Mouse (Mus musculus) MEL (cell line): Measurements from ENCODE around the gene Klf2. TPM values are rescaled to one million over a fixed set of nuclear protein-coding genes. Genes with fewer than 3 reads are reported as not detected.
A peak's percentile ranks its signal among the peaks of the same experiment; 100 is the strongest.

Source experiments
- DNase-seq: peaks from one replicate; pipeline ENCODE4 v3.0.0; 2011; ENCODE audit warnings: low read depth, low spot score
- H3K27ac ChIP-seq: 2 replicates; pipeline ENCODE4 v1.5.1; 2012; ENCODE audit warnings: low read depth, mild to moderate bottlenecking, control low read depth, low read length, moderate library complexity; ENCODE audit not compliant: control insufficient read depth
- H3K27me3 ChIP-seq, 2 experiments: fragments of 150-350 bp in 1 of 2; sonication (generic) in 1 of 2; 2 replicates each; pipeline ENCODE4 v1.6.1; 2012; ENCODE audit warnings: low read length in 2 of 2, mild to moderate bottlenecking in 2 of 2, improper control_type of control experiment in 1 of 2, moderate library complexity in 1 of 2; ENCODE audit not compliant: insufficient read depth in 2 of 2, control insufficient read depth in 1 of 2
- H3K36me3 ChIP-seq, 2 experiments: 2 replicates each; pipeline ENCODE4 v1.6.1; 2012 to 2014; ENCODE audit warnings: low read length in 2 of 2, improper control_type of control experiment in 1 of 2, inconsistent platforms in 1 of 2, mild to moderate bottlenecking in 1 of 2; ENCODE audit not compliant: insufficient read depth in 2 of 2, control insufficient read depth in 1 of 2
- H3K4me1 ChIP-seq, 2 experiments: fragments of 150-350 bp in 1 of 2; sonication (generic) in 1 of 2; 2 replicates each; pipeline ENCODE4 v1.6.1; 2012; ENCODE audit warnings: low read length in 2 of 2, improper control_type of control experiment in 1 of 2, mild to moderate bottlenecking in 1 of 2; ENCODE audit not compliant: insufficient read depth in 2 of 2, control insufficient read depth in 1 of 2
- H3K4me3 ChIP-seq, 2 experiments: fragments of 150-350 bp in 1 of 2; sonication (generic) in 1 of 2; 2 replicates each; pipeline ENCODE4 v1.5.1; 2012; ENCODE audit warnings: low read depth in 2 of 2, low read length in 2 of 2, mild to moderate bottlenecking in 2 of 2, moderate library complexity in 2 of 2, control low read depth in 1 of 2, improper control_type of control experiment in 1 of 2; ENCODE audit not compliant: control insufficient read depth in 1 of 2, insufficient read depth in 1 of 2
- H3K79me2 ChIP-seq: 2 replicates; pipeline ENCODE4 v1.6.1; 2012; ENCODE audit warnings: mild to moderate bottlenecking, low read length, moderate library complexity; ENCODE audit not compliant: control insufficient read depth, poor library complexity, insufficient read depth
- H3K9ac ChIP-seq: 2 replicates; pipeline ENCODE4 v1.6.1; 2012; ENCODE audit warnings: low read depth, mild to moderate bottlenecking, control low read depth, low read length, moderate library complexity; ENCODE audit not compliant: control insufficient read depth, poor library complexity, severe bottlenecking
- H3K9me3 ChIP-seq: fragments of 150-350 bp; sonication (generic); replicated peaks from 2 replicates; pipeline ENCODE4 v1.6.1; 2012; ENCODE audit warnings: mild to moderate bottlenecking, low read length, improper control_type of control experiment, moderate library complexity; ENCODE audit not compliant: insufficient read depth
- CTCF ChIP-seq, 3 experiments: IDR thresholded peaks in 2 of 3; conservative IDR thresholded peaks in 1 of 3; 2 replicates each; pipeline ENCODE4 v1.5.1; 2011 to 2012; ENCODE audit warnings: low read length in 3 of 3, low read depth in 2 of 3, mild to moderate bottlenecking in 2 of 3, improper control_type of control experiment in 1 of 3, inconsistent platforms in 1 of 3, mixed read lengths in 1 of 3, moderate library complexity in 1 of 3; ENCODE audit not compliant: control insufficient read depth in 1 of 3, insufficient read depth in 1 of 3, poor library complexity in 1 of 3, severe bottlenecking in 1 of 3
- EP300 ChIP-seq, 2 experiments: IDR thresholded peaks; 2 replicates each; pipeline ENCODE4 v1.6.1; 2011; ENCODE audit warnings: improper control_type of control experiment in 2 of 2, low read length in 2 of 2, low read depth in 1 of 2, mild to moderate bottlenecking in 1 of 2
- ETS1 ChIP-seq: IDR thresholded peaks from 2 replicates; pipeline ENCODE4 v1.6.1; 2012; ENCODE audit warnings: low read depth, mild to moderate bottlenecking, inconsistent platforms, low read length, improper control_type of control experiment, moderate library complexity
- KAT2A ChIP-seq: conservative IDR thresholded peaks from 2 replicates; pipeline ENCODE4 v1.6.1; 2012; ENCODE audit warnings: low read depth, low read length, improper control_type of control experiment, inconsistent platforms
- MAX ChIP-seq: IDR thresholded peaks from 2 replicates; pipeline ENCODE4 v1.6.1; 2011; ENCODE audit warnings: low read length, improper control_type of control experiment
- MAZ ChIP-seq: IDR thresholded peaks from 2 replicates; pipeline ENCODE4 v1.6.1; 2012; ENCODE audit warnings: low read depth, mild to moderate bottlenecking, inconsistent platforms, low read length, improper control_type of control experiment
- MYB ChIP-seq: IDR thresholded peaks from 2 replicates; pipeline ENCODE4 v1.6.1; 2011; ENCODE audit warnings: mild to moderate bottlenecking, low read depth, low read length, improper control_type of control experiment
- NRF1 ChIP-seq: IDR thresholded peaks from 2 replicates; pipeline ENCODE4 v1.6.1; 2014; ENCODE audit warnings: low read depth, mild to moderate bottlenecking, inconsistent platforms, low read length, improper control_type of control experiment, moderate library complexity; ENCODE audit not compliant: poor library complexity, insufficient read depth, severe bottlenecking
- RAD21 ChIP-seq: IDR thresholded peaks from 2 replicates; pipeline ENCODE4 v1.6.1; 2011; ENCODE audit warnings: mild to moderate bottlenecking, low read depth, low read length, improper control_type of control experiment
- TCF12 ChIP-seq: IDR thresholded peaks from 2 replicates; pipeline ENCODE4 v1.6.1; 2014; ENCODE audit warnings: low read depth, mild to moderate bottlenecking, inconsistent platforms, low read length, improper control_type of control experiment, moderate library complexity
- ZKSCAN1 ChIP-seq: IDR thresholded peaks from 2 replicates; pipeline ENCODE4 v1.6.1; 2012; ENCODE audit warnings: low read depth, mild to moderate bottlenecking, inconsistent platforms, low read length, improper control_type of control experiment, moderate library complexity
- ZMIZ1 ChIP-seq: IDR thresholded peaks from 2 replicates; pipeline ENCODE4 v1.6.1; 2012; ENCODE audit warnings: low read depth, mild to moderate bottlenecking, inconsistent platforms, low read length, improper control_type of control experiment, moderate library complexity
- ZNF384 ChIP-seq: IDR thresholded peaks from 2 replicates; pipeline ENCODE4 v1.6.1; 2012; ENCODE audit warnings: low read depth, mild to moderate bottlenecking, inconsistent platforms, low read length, improper control_type of control experiment
- polyA plus RNA-seq, 2 experiments: library from polyadenylated mRNA; stranded (reverse) in 1 of 2; unstranded in 1 of 2; fragments of >175 nt in 1 of 2; fragments of >200 nt in 1 of 2; gene quantifications; 2 replicates each; pipeline versions ENCODE4 v1.2.1 to v1.2.4; 2012; ENCODE audit warnings: low replicate concordance in 2 of 2, low read depth in 1 of 2; ENCODE audit not compliant: insufficient read length in 2 of 2, insufficient read depth in 1 of 2, missing spikeins in 1 of 2
- total RNA-seq: library from RNA; depleted of rRNA; stranded (reverse); fragments of 300-350 nt; gene quantifications from 2 replicates; pipeline ENCODE4 v1.2.3, GENCODE M21; 2012

Klf2 gene
- total and polyA plus RNA-seq, 3 experiments = not detected

DNA sequence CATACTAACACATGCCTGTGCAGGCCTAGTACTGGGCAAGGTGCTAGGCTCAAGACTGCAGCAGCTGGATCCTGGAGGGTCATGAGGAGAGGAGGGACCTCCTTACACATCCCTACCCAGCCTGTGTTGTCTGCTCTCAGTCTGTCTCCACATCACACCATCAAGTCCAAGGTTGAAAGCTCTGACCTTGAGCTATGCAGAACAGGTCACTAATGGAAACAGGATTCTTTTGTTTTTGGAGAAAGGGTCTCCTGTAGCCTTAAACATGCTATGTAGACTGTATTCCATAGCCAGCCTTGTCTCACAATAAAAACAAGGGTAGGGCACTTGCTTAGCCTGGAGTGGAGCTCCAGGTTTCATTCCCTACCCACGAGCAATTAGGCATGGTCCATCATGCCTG, 30.1 kb downstream of the Klf2 start:
- TF ChIP-seq TCF12 = no peak
- no peak for TF ChIP-seq EP300 (IDR thresholded peaks at IDR 0.05; ENCODE audit: low read depth in 1 of 2, low read length in 2 of 2)
- no peak for TF ChIP-seq RAD21
- TF ChIP-seq MAZ = no peak
- no peak for TF ChIP-seq NRF1
- TF ChIP-seq MYB = no peak
- TF ChIP-seq KAT2A = no peak
- no peak for TF ChIP-seq ZKSCAN1
- TF ChIP-seq MAX = no peak
- no peaks in the 10 kb centered on the region for H3K9me3 ChIP-seq
- H3K9ac ChIP-seq = no peak overlapping the region
- no peaks in the 10 kb centered on the region for H3K27me3 ChIP-seq
- H3K36me3 ChIP-seq = peaks cover 2 to 15% of the 10 kb centered on the region in 2 experiments; a peak in 3 of 4 replicates
- no peak overlapping the region for H3K4me3 ChIP-seq
- H3K27ac ChIP-seq = no peak overlapping the region
- no peaks in the 10 kb centered on the region for H3K79me2 ChIP-seq
- peaks cover 2 to 27% of the 10 kb centered on the region in 2 experiments; a peak in 3 of 4 replicates for H3K4me1 ChIP-seq
- DNase-seq = no peak

DNA sequence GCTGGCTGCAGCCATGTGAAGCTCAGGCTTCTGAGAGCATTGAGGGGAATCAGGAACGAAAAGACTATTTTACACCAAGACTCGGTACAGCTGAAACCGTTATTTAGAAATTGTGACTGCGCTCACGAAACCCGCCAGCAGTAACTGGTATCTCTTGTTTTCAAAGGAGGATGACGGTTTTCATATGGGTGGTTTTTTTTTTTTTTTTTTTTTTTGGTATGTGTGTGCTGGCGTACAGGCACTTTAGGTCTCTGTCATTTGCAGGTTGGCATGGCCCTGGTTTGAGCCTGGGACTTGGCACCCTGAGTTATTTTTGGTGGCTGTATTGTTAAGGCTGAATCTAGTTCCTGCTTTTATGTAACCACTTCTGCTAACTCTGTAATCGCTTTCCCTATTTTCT, 31.0 kb downstream of the Klf2 start:
- H3K36me3 ChIP-seq = peaks cover 2 to 22% of the 10 kb centered on the region in 2 experiments; a peak in 3 of 4 replicates
- no peaks in the 10 kb centered on the region for H3K9me3 ChIP-seq
- peak; percentile 28 for DNase-seq
- H3K9ac ChIP-seq = no peak overlapping the region
- peaks cover 2 to 35% of the 10 kb centered on the region in 2 experiments; a peak in 3 of 4 replicates for H3K4me1 ChIP-seq
- H3K4me3 ChIP-seq = no peak overlapping the region
- no peaks in the 10 kb centered on the region for H3K79me2 ChIP-seq
- no peak overlapping the region for H3K27ac ChIP-seq
- TF ChIP-seq CTCF (IDR thresholded peaks at IDR 0.05 in 2 of 3, conservative IDR thresholded peaks at IDR 0.05 in 1 of 3; ENCODE audit: control insufficient read depth in 1 of 3, insufficient read depth in 1 of 3, low read depth in 2 of 3, low read length in 3 of 3, poor library complexity in 1 of 3, severe bottlenecking in 1 of 3) (no peak), ZNF384 (0 out of 2 replicates have a peak, but pooled peaks have one; percentile 16), ETS1 (no peak)
- H3K27me3 ChIP-seq = no peaks in the 10 kb centered on the region

DNA sequence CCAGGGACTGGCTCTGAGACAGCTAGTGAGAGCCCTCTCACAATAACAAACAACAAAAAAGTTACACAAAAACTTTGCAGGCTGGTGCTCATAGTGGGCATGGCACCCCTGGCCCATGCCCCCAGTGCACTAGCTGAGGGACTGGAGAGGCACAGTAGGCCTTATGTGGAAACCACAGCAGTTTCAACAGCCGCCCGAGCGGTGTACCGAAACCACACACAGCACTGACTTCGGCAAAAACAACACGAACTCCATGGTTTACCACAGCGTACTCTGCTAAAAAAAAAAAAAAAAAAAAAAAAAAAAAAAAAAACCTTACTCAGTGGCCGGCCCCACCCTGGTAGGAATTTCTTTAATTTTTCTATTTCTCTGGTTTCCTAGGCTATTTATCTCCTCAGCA, 31.9 kb downstream of the Klf2 start:
- no peaks in the 10 kb centered on the region for H3K27me3 ChIP-seq
- H3K9me3 ChIP-seq = no peaks in the 10 kb centered on the region
- peaks cover under 1 to 29% of the 10 kb centered on the region in 2 experiments; a peak in 3 of 4 replicates for H3K36me3 ChIP-seq
- no peak for DNase-seq
- H3K4me1 ChIP-seq = peaks cover 2 to 44% of the 10 kb centered on the region in 2 experiments; a peak in 3 of 4 replicates
- H3K79me2 ChIP-seq = no peaks in the 10 kb centered on the region
- no peak overlapping the region for H3K4me3 ChIP-seq
- no peak overlapping the region for H3K9ac ChIP-seq
- TF ChIP-seq ZNF384 (peak; percentile 70), EP300 (IDR thresholded peaks at IDR 0.05; ENCODE audit: low read depth in 1 of 2, low read length in 2 of 2) (no peak), ZMIZ1 (no peak)
- H3K27ac ChIP-seq = no peak overlapping the region
